Mouse (Mus musculus): ENCODE data around the gene Zfp113.

DNA sequence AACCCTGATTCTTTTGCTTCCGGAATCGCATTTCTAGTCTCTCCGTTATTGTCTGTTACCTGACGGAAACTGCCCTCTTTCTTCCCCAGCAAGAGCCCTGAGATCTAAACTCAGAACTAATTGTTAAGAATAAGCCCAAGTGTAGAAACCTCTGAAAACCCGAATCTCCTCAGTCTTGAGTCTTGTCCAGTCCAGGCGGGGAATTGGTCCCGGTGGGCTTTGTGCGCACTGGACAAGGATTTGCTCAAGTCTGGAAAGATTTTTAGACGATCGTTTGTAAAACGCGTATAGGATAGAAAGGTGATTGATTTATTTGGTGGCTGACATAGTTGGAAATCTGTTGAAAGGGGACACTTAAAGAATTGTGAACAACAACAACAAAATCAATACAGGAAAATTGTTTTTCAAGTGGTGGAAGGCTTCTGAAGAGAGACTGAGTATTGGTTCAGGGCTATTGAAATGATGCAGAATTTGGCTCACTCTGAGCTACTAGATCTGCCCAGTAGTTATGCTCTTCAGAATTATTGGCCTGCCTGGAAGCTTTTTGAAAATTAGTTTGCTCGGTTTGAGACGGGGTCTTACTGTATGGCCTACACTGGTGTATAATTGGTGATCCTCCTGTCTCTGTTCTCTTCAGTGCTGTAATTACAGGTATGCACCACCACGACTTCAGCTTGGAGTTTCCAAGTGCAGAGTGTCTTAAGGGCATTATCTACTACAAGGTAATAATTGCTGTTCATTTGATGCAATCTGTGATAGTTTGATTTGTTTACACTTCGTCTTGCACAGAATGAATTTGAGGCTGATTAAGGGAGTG lies 38.1 kb downstream of the Zfp113 start:
- no peak for TF ChIP-seq CTCF (IDR thresholded peaks at IDR 0.05; ENCODE audit: borderline replicate concordance, insufficient read depth, low read length)
- TF ChIP-seq POLR2A (IDR thresholded peaks at IDR 0.05; ENCODE audit: low read depth, low read length), result no peak
